Mouse (Mus musculus): ENCODE results near the gene Pla2g4b. TPM values are rescaled to one million over a fixed set of nuclear protein-coding genes. Genes with fewer than 3 reads are reported as not detected.

Pla2g4b gene
- polyA plus RNA-seq, 1 experiment = 8.3 TPM

DNA sequence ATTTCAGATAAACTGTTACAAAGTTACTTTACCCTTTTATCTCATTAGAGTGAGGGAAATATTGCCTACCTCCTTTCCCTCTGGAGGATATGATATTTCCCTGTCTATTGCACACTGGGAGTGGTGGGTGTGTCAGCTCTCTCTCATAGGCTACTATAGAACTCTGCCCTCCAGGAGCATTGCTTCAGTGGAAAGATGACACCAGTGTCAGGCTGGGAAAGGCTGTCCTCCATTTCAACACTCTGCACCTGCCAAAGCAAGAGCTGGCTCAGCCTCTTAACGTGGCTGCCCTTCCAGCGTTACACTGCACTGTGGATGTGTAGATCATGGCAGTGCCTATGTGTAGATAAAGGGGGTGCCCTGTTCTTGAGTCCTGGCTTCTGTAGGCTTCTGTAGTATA, 40.9 kb upstream of the Pla2g4b start:
- H3K27me3 ChIP-seq (ENCODE audit: control insufficient read depth, insufficient read depth, low read length, poor library complexity, severe bottlenecking) = no peaks in the 10 kb centered on the region
- H3K9ac ChIP-seq (ENCODE audit: low read depth, poor library complexity, severe bottlenecking) = no peak overlapping the region
- no peak overlapping the region for H3K27ac ChIP-seq (ENCODE audit: insufficient read depth, low read length)
- no peak overlapping the region for H3K4me3 ChIP-seq (ENCODE audit: low read depth, low read length)
- no peaks in the 10 kb centered on the region for H3K9me3 ChIP-seq (replicated peaks; ENCODE audit: control insufficient read depth, insufficient read depth, low read length, poor library complexity, severe bottlenecking)
- no peak for TF ChIP-seq EP300 (IDR thresholded peaks at IDR 0.05; ENCODE audit: insufficient read depth, low read depth, low read length)
- TF ChIP-seq CTCF (IDR thresholded peaks at IDR 0.05; ENCODE audit: low read depth, low read length) = no peak
- no peak for TF ChIP-seq POLR2A (IDR thresholded peaks at IDR 0.05; ENCODE audit: insufficient read depth, low read length)
- H3K36me3 ChIP-seq (ENCODE audit: control insufficient read depth, insufficient read depth, low read length, poor library complexity, severe bottlenecking) = no peaks in the 10 kb centered on the region
- no peaks in the 10 kb centered on the region for H3K4me1 ChIP-seq (ENCODE audit: control insufficient read depth, insufficient read depth, low read length)

GRCm38 (mm10) chr2:119993515-119993914, 39.7 kb upstream of the Pla2g4b start:
- TF ChIP-seq EP300 (IDR thresholded peaks at IDR 0.05; ENCODE audit: insufficient read depth, low read depth, low read length) = no peak
- no peak for TF ChIP-seq CTCF (IDR thresholded peaks at IDR 0.05; ENCODE audit: low read depth, low read length)
- TF ChIP-seq POLR2A (IDR thresholded peaks at IDR 0.05; ENCODE audit: insufficient read depth, low read length) = no peak
- H3K9ac ChIP-seq (ENCODE audit: low read depth, poor library complexity, severe bottlenecking) = no peak overlapping the region
- H3K27ac ChIP-seq (ENCODE audit: insufficient read depth, low read length) = no peak overlapping the region
- no peaks in the 10 kb centered on the region for H3K27me3 ChIP-seq (ENCODE audit: control insufficient read depth, insufficient read depth, low read length, poor library complexity, severe bottlenecking)
- no peaks in the 10 kb centered on the region for H3K36me3 ChIP-seq (ENCODE audit: control insufficient read depth, insufficient read depth, low read length, poor library complexity, severe bottlenecking)
- no peaks in the 10 kb centered on the region for H3K9me3 ChIP-seq (replicated peaks; ENCODE audit: control insufficient read depth, insufficient read depth, low read length, poor library complexity, severe bottlenecking)
- H3K4me1 ChIP-seq (ENCODE audit: control insufficient read depth, insufficient read depth, low read length) = no peaks in the 10 kb centered on the region
- H3K4me3 ChIP-seq (ENCODE audit: low read depth, low read length) = no peak overlapping the region

- Histone ChIP-seq H3K9me3 (replicated peaks; ENCODE audit: control insufficient read depth, insufficient read depth, low read length, poor library complexity, severe bottlenecking) (no peaks in the 10 kb centered on the region), H3K4me1 (ENCODE audit: control insufficient read depth, insufficient read depth, low read length) (no peaks in the 10 kb centered on the region), H3K4me3 (ENCODE audit: low read depth, low read length) (no peak overlapping the region), H3K27ac (ENCODE audit: insufficient read depth, low read length) (no peak overlapping the region), H3K9ac (ENCODE audit: low read depth, poor library complexity, severe bottlenecking) (no peak overlapping the region), H3K27me3 (ENCODE audit: control insufficient read depth, insufficient read depth, low read length, poor library complexity, severe bottlenecking) (no peaks in the 10 kb centered on the region), H3K36me3 (ENCODE audit: control insufficient read depth, insufficient read depth, low read length, poor library complexity, severe bottlenecking) (no peaks in the 10 kb centered on the region)
- TF ChIP-seq POLR2A (IDR thresholded peaks at IDR 0.05; ENCODE audit: insufficient read depth, low read length) = no peak
- TF ChIP-seq CTCF (IDR thresholded peaks at IDR 0.05; ENCODE audit: low read depth, low read length) = no peak
- no peak for TF ChIP-seq EP300 (IDR thresholded peaks at IDR 0.05; ENCODE audit: insufficient read depth, low read depth, low read length)
These were observed 38.4 kb upstream of the Pla2g4b start for GRCm38 (mm10) chr2:119994839-119995238.

GRCm38 (mm10) chr2:119995391-119996281, 37.6 kb upstream of the Pla2g4b start:
- no peaks in the 10 kb centered on the region for H3K9me3 ChIP-seq (replicated peaks; ENCODE audit: control insufficient read depth, insufficient read depth, low read length, poor library complexity, severe bottlenecking)
- no peak overlapping the region for H3K27ac ChIP-seq (ENCODE audit: insufficient read depth, low read length)
- TF ChIP-seq EP300 (IDR thresholded peaks at IDR 0.05; ENCODE audit: insufficient read depth, low read depth, low read length) (no peak), CTCF (IDR thresholded peaks at IDR 0.05; ENCODE audit: low read depth, low read length) (no peak), POLR2A (IDR thresholded peaks at IDR 0.05; ENCODE audit: insufficient read depth, low read length) (no peak)
- H3K9ac ChIP-seq (ENCODE audit: low read depth, poor library complexity, severe bottlenecking) = no peak overlapping the region
- H3K4me3 ChIP-seq (ENCODE audit: low read depth, low read length) = no peak overlapping the region
- no peaks in the 10 kb centered on the region for H3K27me3 ChIP-seq (ENCODE audit: control insufficient read depth, insufficient read depth, low read length, poor library complexity, severe bottlenecking)
- no peaks in the 10 kb centered on the region for H3K4me1 ChIP-seq (ENCODE audit: control insufficient read depth, insufficient read depth, low read length)
- no peaks in the 10 kb centered on the region for H3K36me3 ChIP-seq (ENCODE audit: control insufficient read depth, insufficient read depth, low read length, poor library complexity, severe bottlenecking)

DNA sequence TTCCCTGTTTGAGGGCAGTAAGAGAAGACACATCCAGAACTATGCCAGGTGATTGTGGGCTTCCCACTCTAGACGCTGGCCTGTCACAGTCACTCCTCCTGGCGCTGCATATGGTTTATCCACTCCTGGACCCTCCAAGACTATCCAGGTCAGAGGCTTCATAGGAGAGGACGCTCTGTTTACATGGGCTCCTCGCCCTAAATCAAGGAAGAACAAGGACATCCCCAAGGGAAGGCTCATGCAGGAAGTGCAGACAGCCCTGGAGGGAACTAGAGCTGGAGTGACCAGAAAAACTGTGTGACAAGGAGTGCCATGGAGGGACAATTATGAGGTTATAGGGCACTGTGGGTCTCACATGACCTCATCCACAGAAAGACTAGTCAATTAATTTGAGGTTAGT, 35.9 kb upstream of the Pla2g4b start:
- Histone ChIP-seq H3K4me1 (ENCODE audit: control insufficient read depth, insufficient read depth, low read length) (no peaks in the 10 kb centered on the region), H3K4me3 (ENCODE audit: low read depth, low read length) (no peak overlapping the region), H3K27ac (ENCODE audit: insufficient read depth, low read length) (no peak overlapping the region), H3K9ac (ENCODE audit: low read depth, poor library complexity, severe bottlenecking) (no peak overlapping the region), H3K36me3 (ENCODE audit: control insufficient read depth, insufficient read depth, low read length, poor library complexity, severe bottlenecking) (no peaks in the 10 kb centered on the region), H3K27me3 (ENCODE audit: control insufficient read depth, insufficient read depth, low read length, poor library complexity, severe bottlenecking) (no peaks in the 10 kb centered on the region), H3K9me3 (replicated peaks; ENCODE audit: control insufficient read depth, insufficient read depth, low read length, poor library complexity, severe bottlenecking) (no peaks in the 10 kb centered on the region)
- TF ChIP-seq POLR2A (IDR thresholded peaks at IDR 0.05; ENCODE audit: insufficient read depth, low read length) = no peak
- no peak for TF ChIP-seq EP300 (IDR thresholded peaks at IDR 0.05; ENCODE audit: insufficient read depth, low read depth, low read length)
- TF ChIP-seq CTCF (IDR thresholded peaks at IDR 0.05; ENCODE audit: low read depth, low read length) = no peak

- Histone ChIP-seq H3K27ac (ENCODE audit: insufficient read depth, low read length) (no peak overlapping the region), H3K27me3 (ENCODE audit: control insufficient read depth, insufficient read depth, low read length, poor library complexity, severe bottlenecking) (no peaks in the 10 kb centered on the region), H3K9me3 (replicated peaks; ENCODE audit: control insufficient read depth, insufficient read depth, low read length, poor library complexity, severe bottlenecking) (no peaks in the 10 kb centered on the region), H3K4me1 (ENCODE audit: control insufficient read depth, insufficient read depth, low read length) (no peaks in the 10 kb centered on the region), H3K36me3 (ENCODE audit: control insufficient read depth, insufficient read depth, low read length, poor library complexity, severe bottlenecking) (no peaks in the 10 kb centered on the region), H3K9ac (ENCODE audit: low read depth, poor library complexity, severe bottlenecking) (no peak overlapping the region), H3K4me3 (ENCODE audit: low read depth, low read length) (no peak overlapping the region)
- TF ChIP-seq POLR2A (IDR thresholded peaks at IDR 0.05; ENCODE audit: insufficient read depth, low read length) (no peak), CTCF (IDR thresholded peaks at IDR 0.05; ENCODE audit: low read depth, low read length) (no peak), EP300 (IDR thresholded peaks at IDR 0.05; ENCODE audit: insufficient read depth, low read depth, low read length) (no peak)
These were observed 33.5 kb upstream of the Pla2g4b start for GRCm38 (mm10) chr2:119999731-120000130.
